Mouse (Mus musculus): ENCODE data around the gene Serping1.
"Not testable (repeated sequence)": the region's sequence is repeated elsewhere in the genome, so short reads cannot be mapped to it uniquely, and the experiment has no call there.

Gene Serping1

GRCm38 (mm10) chr2:84736312-84737161 is 38.7 kb downstream of the Serping1 start:
- DNase-seq: no peak

GRCm38 (mm10) chr2:84735346-84735920 is 39.8 kb downstream of the Serping1 start:
- no peak for DNase-seq

- DNase-seq: no peak
Observed at GRCm38 (mm10) chr2:84734919-84735318, 40.3 kb downstream of the Serping1 start.

- DNase-seq: peak; percentile 43
Observed at GRCm38 (mm10) chr2:84734351-84734864, 40.8 kb downstream of the Serping1 start.

GRCm38 (mm10) chr2:84733579-84734300 is 41.5 kb downstream of the Serping1 start, which contains the start of gene Ypel4:
TSS of gene Ypel4 (plus strand) at chr2:84734058.
- DNase-seq: peak; percentile 69

- no peak for DNase-seq
Observed at GRCm38 (mm10) chr2:84732394-84732793, 42.9 kb downstream of the Serping1 start.

GRCm38 (mm10) chr2:84731206-84731605 is 44.0 kb downstream of the Serping1 start:
- DNase-seq: no peak

GRCm38 (mm10) chr2:84728191-84728590 is 47.1 kb downstream of the Serping1 start:
- DNase-seq: not testable (repeated sequence)

- DNase-seq: peak; percentile 87
Observed at GRCm38 (mm10) chr2:84727172-84727858, 47.9 kb downstream of the Serping1 start, which contains the start of gene Clp1. TSS of gene Clp1 (minus strand) at chr2:84727350.

- no peak for DNase-seq
Observed at GRCm38 (mm10) chr2:84726716-84727115, 48.5 kb downstream of the Serping1 start.

GRCm38 (mm10) chr2:84725770-84726169 is 49.5 kb downstream of the Serping1 start:
- no peak for DNase-seq

- DNase-seq: no peak
Observed at GRCm38 (mm10) chr2:84723856-84724255, 51.4 kb downstream of the Serping1 start.

GRCm38 (mm10) chr2:84721182-84721581 is 54.1 kb downstream of the Serping1 start:
- no peak for DNase-seq

- DNase-seq: no peak
Observed at GRCm38 (mm10) chr2:84720718-84721117, 54.5 kb downstream of the Serping1 start.

GRCm38 (mm10) chr2:84717357-84717756 is 57.9 kb downstream of the Serping1 start:
- DNase-seq: no peak

- DNase-seq: no peak
Observed at GRCm38 (mm10) chr2:84716423-84717355, 58.6 kb downstream of the Serping1 start.

- DNase-seq: peak; percentile 43
Observed at GRCm38 (mm10) chr2:84715562-84716361, 59.5 kb downstream of the Serping1 start.
